Mouse (Mus musculus): ENCODE results near the gene Prpf8. TPM values are rescaled to one million over a fixed set of nuclear protein-coding genes. Genes with fewer than 3 reads are reported as not detected.

Prpf8 gene
- total RNA-seq (2021) (10 to 100 TPM; 84.4 to 93.2 TPM), polyA plus RNA-seq (2012; rRNA removed) (49.0 and 86.5 TPM in 2 replicates)
- long read RNA-seq, partial matches to known transcripts, result 25 of 25 reads
- long read RNA-seq, other reads (novel, unspliced or antisense), result 0 of 25 reads

DNA sequence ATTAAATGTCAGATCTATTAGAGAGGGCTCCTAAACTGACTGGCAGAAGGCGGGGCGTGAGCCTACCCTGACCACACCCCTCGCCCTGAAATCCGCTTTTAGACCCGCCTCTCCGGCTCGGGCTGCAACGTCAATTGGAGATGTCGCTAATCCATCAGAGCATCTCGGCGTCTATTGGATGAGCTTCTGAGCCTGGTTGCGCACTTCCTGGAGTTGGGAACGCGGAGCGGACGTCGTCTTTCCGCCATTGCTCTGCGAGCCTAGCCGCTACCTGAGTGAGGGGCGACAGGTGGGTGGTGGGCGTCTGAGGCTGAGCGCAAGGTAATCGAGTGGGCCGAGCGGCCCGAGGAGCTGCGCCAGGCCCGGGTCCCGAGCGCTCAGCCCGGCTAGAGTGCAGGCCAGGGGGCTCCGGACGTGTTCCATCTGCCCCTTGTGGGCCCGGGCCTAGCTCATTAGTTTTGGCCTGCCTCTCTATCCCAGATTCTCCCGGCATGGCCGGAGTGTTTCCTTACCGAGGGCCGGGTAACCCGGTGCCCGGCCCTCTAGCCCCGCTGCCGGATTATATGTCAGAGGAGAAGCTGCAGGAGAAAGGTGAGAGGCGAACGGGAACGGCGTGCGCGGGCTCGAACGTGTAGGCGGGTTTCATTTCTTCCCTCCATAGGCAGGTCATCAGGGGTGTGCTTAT lies at the start of gene Prpf8:
Gene Prpf8 (plus strand): TSS at position 216 of the 685 bp plus-strand sequence.
- under 1% methylated on average over 52 of the region's 52 CpGs for whole genome bisulfite sequencing
- Histone ChIP-seq H3K27me3 (ENCODE audit: control insufficient read depth, insufficient read depth, low read length) (no peaks in the 10 kb centered on the region), H3K4me1 (ENCODE audit: control insufficient read depth, insufficient read depth, low read length) (peaks cover 7% of the 10 kb centered on the region), H3K27ac (peak within 1 kb of the TSS; percentile 95), H3K4me3 (peak within 1 kb of the TSS; percentile 78), H3K79me2 (replicated peaks; ENCODE audit: control insufficient read depth, insufficient read depth, low read length) (peaks cover 7% of the 10 kb centered on the region), H3K36me3 (ENCODE audit: control insufficient read depth, insufficient read depth, low read length) (peaks cover 7% of the 10 kb centered on the region), H3K9ac (ENCODE audit: low read depth, low read length) (peak within 1 kb of the TSS; percentile 93)
- DNase-seq, result peak; percentile 97 to 99
- TF ChIP-seq CTCF (IDR thresholded peaks at IDR 0.05) (no peak), EP300 (IDR thresholded peaks at IDR 0.05; ENCODE audit: insufficient read depth, low read depth, low read length) (peak; percentile 25; the same call in 1 of the 2 replicates), POLR2A (IDR thresholded peaks at IDR 0.05; ENCODE audit: insufficient read depth, low read depth, low read length) (peak; percentile 81)
- intact Hi-C loops (cut with DNase I), result loop anchor here (2.0 kb wide), 1 partner anchor 24 kb away; the partner anchor contains the start of gene Rilp

DNA sequence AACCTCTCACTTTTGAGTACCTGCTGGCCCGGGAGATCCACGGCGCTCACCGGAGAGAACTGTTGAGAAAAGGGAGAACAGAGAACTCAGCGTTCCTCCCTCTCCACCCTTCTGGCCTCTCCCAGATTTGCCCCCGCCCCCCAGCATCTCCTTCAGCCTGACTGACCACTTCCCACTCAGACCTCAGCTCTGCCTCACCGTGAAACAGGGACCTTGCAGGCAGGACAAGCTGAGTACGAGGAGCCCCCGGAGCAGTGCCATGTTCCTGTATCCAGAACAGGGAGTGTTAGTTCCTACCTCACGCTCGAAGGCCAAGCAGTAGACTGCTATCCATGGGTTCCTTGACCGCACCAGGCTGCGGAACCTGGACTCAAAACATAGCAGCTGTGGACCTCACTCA lies 48.4 kb upstream of the Prpf8 start:
- intact Hi-C loops (cut with DNase I), result no loop called here
- Histone ChIP-seq H3K4me3 (no peak overlapping the region), H3K79me2 (replicated peaks; ENCODE audit: control insufficient read depth, insufficient read depth, low read length) (no peaks in the 10 kb centered on the region), H3K27ac (no peak overlapping the region), H3K36me3 (ENCODE audit: control insufficient read depth, insufficient read depth, low read length) (no peaks in the 10 kb centered on the region), H3K27me3 (ENCODE audit: control insufficient read depth, insufficient read depth, low read length) (no peaks in the 10 kb centered on the region), H3K4me1 (ENCODE audit: control insufficient read depth, insufficient read depth, low read length) (no peaks in the 10 kb centered on the region), H3K9ac (ENCODE audit: low read depth, low read length) (no peak overlapping the region)
- no peak for TF ChIP-seq POLR2A (IDR thresholded peaks at IDR 0.05; ENCODE audit: insufficient read depth, low read depth, low read length)
- DNase-seq, result no peak
- WGBS, result 83% methylated on average over 13 of the region's 13 CpGs

DNA sequence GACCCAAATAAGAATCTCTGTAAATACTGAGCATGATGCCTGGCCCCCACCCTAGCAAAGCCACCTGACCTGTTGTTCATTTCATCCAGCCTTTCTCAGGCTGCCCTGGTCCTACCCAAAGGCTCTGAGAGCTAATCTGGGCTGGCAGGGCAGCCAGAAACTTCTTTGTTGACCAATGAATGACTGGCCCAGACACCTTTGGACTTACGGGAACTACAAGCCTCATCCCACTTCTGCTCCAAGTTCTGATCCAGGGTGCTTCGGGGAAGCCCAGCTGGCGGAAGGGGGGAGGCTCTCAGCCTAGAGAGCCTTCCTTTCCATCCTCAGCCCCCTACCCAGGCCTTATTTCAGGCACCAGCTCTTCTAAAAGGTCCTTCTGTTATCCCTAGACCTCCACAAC lies 47.8 kb upstream of the Prpf8 start:
- no peak overlapping the region for H3K4me3 ChIP-seq
- intact Hi-C loops (cut with DNase I), result no loop called here
- H3K36me3 ChIP-seq (ENCODE audit: control insufficient read depth, insufficient read depth, low read length), result no peaks in the 10 kb centered on the region
- 92% methylated on average over 3 of the region's 3 CpGs for WGBS
- H3K27me3 ChIP-seq (ENCODE audit: control insufficient read depth, insufficient read depth, low read length), result no peaks in the 10 kb centered on the region
- H3K79me2 ChIP-seq (replicated peaks; ENCODE audit: control insufficient read depth, insufficient read depth, low read length), result no peaks in the 10 kb centered on the region
- H3K9ac ChIP-seq (ENCODE audit: low read depth, low read length), result no peak overlapping the region
- DNase-seq, result no peak
- no peak for TF ChIP-seq CTCF (IDR thresholded peaks at IDR 0.05)
- TF ChIP-seq EP300 (IDR thresholded peaks at IDR 0.05; ENCODE audit: insufficient read depth, low read depth, low read length), result no peak
- TF ChIP-seq POLR2A (IDR thresholded peaks at IDR 0.05; ENCODE audit: insufficient read depth, low read depth, low read length), result no peak
- no peaks in the 10 kb centered on the region for H3K4me1 ChIP-seq (ENCODE audit: control insufficient read depth, insufficient read depth, low read length)
- no peak overlapping the region for H3K27ac ChIP-seq

DNA sequence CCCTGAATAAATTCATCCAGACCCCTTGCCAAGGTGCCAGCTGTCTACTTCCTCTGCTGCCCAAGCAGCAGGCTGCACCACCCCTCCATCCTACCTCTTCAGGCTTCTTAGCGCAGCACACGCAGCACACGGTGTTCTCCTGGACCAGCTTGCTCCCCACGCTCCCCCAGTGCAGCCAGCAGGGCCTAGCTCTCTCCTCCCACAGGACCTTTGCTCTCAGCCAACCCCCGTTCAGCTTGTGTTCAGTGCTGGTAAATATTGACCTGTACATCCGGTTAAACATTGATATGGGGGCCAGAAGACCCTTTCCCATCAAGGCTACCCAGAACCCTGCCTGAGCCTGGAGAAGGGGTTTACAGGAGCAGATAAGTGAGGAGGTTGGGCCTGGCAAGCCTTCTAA lies 47.3 kb upstream of the Prpf8 start, which contains the start of gene Serpinf2:
Gene Serpinf2 (minus strand): TSS at position 229 of the 400 bp plus-strand sequence.
- Histone ChIP-seq H3K4me3 (no peak within 1 kb of the TSS), H3K27ac (no peak within 1 kb of the TSS), H3K27me3 (ENCODE audit: control insufficient read depth, insufficient read depth, low read length) (no peaks in the 10 kb centered on the region), H3K9ac (ENCODE audit: low read depth, low read length) (no peak within 1 kb of the TSS), H3K4me1 (ENCODE audit: control insufficient read depth, insufficient read depth, low read length) (no peaks in the 10 kb centered on the region), H3K36me3 (ENCODE audit: control insufficient read depth, insufficient read depth, low read length) (no peaks in the 10 kb centered on the region), H3K79me2 (replicated peaks; ENCODE audit: control insufficient read depth, insufficient read depth, low read length) (no peaks in the 10 kb centered on the region)
- intact Hi-C loops (cut with DNase I), result no loop called here
- TF ChIP-seq EP300 (IDR thresholded peaks at IDR 0.05; ENCODE audit: insufficient read depth, low read depth, low read length), result no peak
- TF ChIP-seq POLR2A (IDR thresholded peaks at IDR 0.05; ENCODE audit: insufficient read depth, low read depth, low read length), result no peak
- no peak for TF ChIP-seq CTCF (IDR thresholded peaks at IDR 0.05)
- no peak for DNase-seq
- 83% methylated on average over 6 of the region's 6 CpGs for WGBS

DNA sequence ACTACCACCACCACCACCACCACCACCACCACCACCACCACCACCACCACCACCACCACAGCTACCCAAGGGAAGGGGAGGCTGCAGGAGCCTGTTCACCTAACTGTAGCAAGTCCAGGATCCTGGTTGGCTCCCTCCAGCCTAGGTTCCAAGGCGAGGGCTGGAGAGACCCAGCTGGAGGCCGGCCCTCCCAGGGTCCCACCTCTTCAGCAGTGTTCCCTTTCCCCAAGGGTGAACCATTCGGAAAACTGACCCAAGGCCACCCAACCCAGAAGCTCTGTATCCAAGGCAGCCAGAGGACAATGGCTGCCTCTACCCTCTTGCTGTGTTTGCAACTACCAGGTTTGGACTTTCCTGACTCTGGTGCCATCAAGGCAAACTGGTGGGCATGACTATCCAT lies 46.7 kb upstream of the Prpf8 start:
- intact Hi-C loops (cut with DNase I), result no loop called here
- no peak overlapping the region for H3K9ac ChIP-seq (ENCODE audit: low read depth, low read length)

DNA sequence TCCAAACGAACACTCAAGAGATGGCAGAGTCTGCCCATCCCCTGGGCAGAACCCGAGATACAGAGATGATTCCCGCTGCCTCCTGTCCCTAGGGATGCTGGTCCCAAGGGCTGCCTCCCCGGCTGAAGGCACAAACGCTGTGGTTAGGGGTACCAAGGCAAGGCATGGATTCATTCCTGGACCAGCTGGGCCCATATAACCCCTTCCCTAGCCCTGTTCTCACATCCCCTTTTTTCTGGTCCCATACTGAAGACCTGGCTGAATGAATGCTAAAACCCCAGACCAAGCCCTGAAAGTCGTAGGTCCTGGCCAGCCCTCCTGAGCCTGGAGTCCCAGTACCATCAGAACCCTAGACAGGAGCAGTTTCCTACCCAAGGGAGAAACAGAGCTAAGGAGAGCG lies 45.6 kb upstream of the Prpf8 start:
- Histone ChIP-seq H3K36me3 (ENCODE audit: control insufficient read depth, insufficient read depth, low read length) (no peaks in the 10 kb centered on the region), H3K4me1 (ENCODE audit: control insufficient read depth, insufficient read depth, low read length) (no peaks in the 10 kb centered on the region), H3K79me2 (replicated peaks; ENCODE audit: control insufficient read depth, insufficient read depth, low read length) (no peaks in the 10 kb centered on the region), H3K27ac (no peak overlapping the region), H3K4me3 (no peak overlapping the region), H3K27me3 (ENCODE audit: control insufficient read depth, insufficient read depth, low read length) (no peaks in the 10 kb centered on the region), H3K9ac (ENCODE audit: low read depth, low read length) (no peak overlapping the region)
- 84% methylated on average over 7 of the region's 7 CpGs for WGBS
- intact Hi-C loops (cut with DNase I), result no loop called here
- TF ChIP-seq EP300 (IDR thresholded peaks at IDR 0.05; ENCODE audit: insufficient read depth, low read depth, low read length) (no peak), CTCF (IDR thresholded peaks at IDR 0.05) (no peak), POLR2A (IDR thresholded peaks at IDR 0.05; ENCODE audit: insufficient read depth, low read depth, low read length) (no peak)
- DNase-seq, result no peak

More for the DNA sequence above, 46.7 kb upstream of the Prpf8 start:
- Histone ChIP-seq H3K4me3 (no peak overlapping the region), H3K36me3 (ENCODE audit: control insufficient read depth, insufficient read depth, low read length) (no peaks in the 10 kb centered on the region), H3K27ac (no peak overlapping the region), H3K27me3 (ENCODE audit: control insufficient read depth, insufficient read depth, low read length) (no peaks in the 10 kb centered on the region), H3K4me1 (ENCODE audit: control insufficient read depth, insufficient read depth, low read length) (no peaks in the 10 kb centered on the region), H3K79me2 (replicated peaks; ENCODE audit: control insufficient read depth, insufficient read depth, low read length) (no peaks in the 10 kb centered on the region)
- WGBS, result 90% methylated on average over 3 of the region's 3 CpGs
- TF ChIP-seq EP300 (IDR thresholded peaks at IDR 0.05; ENCODE audit: insufficient read depth, low read depth, low read length) (no peak), POLR2A (IDR thresholded peaks at IDR 0.05; ENCODE audit: insufficient read depth, low read depth, low read length) (no peak), CTCF (IDR thresholded peaks at IDR 0.05) (no peak)
- DNase-seq, result no peak
